Comparison of ENCODE assay signal across 10 mouse cellular contexts in the genomic region with DNA sequence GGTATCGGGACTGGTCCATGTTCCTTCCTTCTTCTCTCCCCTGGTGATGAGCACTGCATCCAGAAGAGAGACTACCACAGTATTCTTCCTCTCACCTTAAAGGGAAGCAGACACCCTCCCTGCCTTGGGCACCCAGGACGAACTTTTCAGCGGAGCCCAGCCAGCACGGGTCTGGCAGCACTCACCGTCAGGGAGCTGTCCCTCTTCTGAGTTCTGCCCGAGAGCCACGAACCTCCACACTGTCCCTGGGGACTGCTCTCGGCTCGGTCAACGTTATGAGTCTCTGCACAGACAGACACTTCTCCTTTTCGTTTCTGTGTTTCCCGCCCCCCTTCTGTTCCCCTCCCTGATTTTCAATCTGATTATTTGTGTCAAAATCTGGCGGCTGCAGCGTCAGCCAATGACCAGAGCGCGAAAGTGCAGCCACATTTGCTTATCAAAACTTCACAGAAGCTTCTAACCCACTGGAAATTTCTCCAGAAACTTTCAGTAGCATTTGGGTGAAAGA. TPM values are rescaled to one million over a fixed set of nuclear protein-coding genes. Genes with fewer than 3 reads are reported as not detected.
DNase-seq lines count a peak whose midpoint lies in the region; ATAC-seq lines count a peak whose summit lies in the region.
"Had no signal": no experiment of that assay in that cellular context is flagged by ENCODE, and none has a peak within 500 bp of the region (broad histone marks: within the 10 kb centered on the region; RNA-seq: fewer than 3 reads in every experiment).

A gene (minus strand): TSS at position 319 of the 508 bp plus-strand sequence.

- H3K4me1 ChIP-seq in hindbrain, embryonic 15.5 days (replicated peaks), result no peaks in the 10 kb centered on the region
- H3K4me1 ChIP-seq in hindbrain, embryonic 11.5 days (replicated peaks; ENCODE audit: control insufficient read depth, insufficient read depth, low read length), result 0 out of 2 replicates have a peak, but pooled peaks cover 2% of the 10 kb centered on the region
- no peaks in the 10 kb centered on the region for H3K4me1 ChIP-seq in limb, embryonic 11.5 days (ENCODE audit: control insufficient read depth, insufficient read depth, low read length)

- H3K36me3 ChIP-seq in hindbrain, embryonic 15.5 days, result no peaks in the 10 kb centered on the region
- H3K36me3 ChIP-seq in hindbrain, embryonic 11.5 days (ENCODE audit: control insufficient read depth, insufficient read depth, low read length), result no peaks in the 10 kb centered on the region
- no peaks in the 10 kb centered on the region for H3K36me3 ChIP-seq in limb, embryonic 11.5 days (ENCODE audit: control insufficient read depth, insufficient read depth, low read length)

- no peaks in the 10 kb centered on the region for H3K9me3 ChIP-seq in hindbrain, embryonic 15.5 days
- no peaks in the 10 kb centered on the region for H3K9me3 ChIP-seq in hindbrain, embryonic 11.5 days (ENCODE audit: control insufficient read depth, low read length)
- H3K9me3 ChIP-seq in limb, embryonic 11.5 days (ENCODE audit: control insufficient read depth, low read length), result no peaks in the 10 kb centered on the region

- ATAC-seq in hindbrain, embryonic 15.5 days (ENCODE audit: low FRiP score, low read depth), result no peak
- ATAC-seq in hindbrain, embryonic 11.5 days (ENCODE audit: low FRiP score), result no peak
- ATAC-seq in limb, embryonic 11.5 days (ENCODE audit: insufficient number of reproducible peaks, low FRiP score, low TSS enrichment, low read depth), result no peak
- ATAC-seq: Patski had no signal

- DNase-seq in hindbrain, embryonic 11.5 days (ENCODE audit: low spot score), result no peak
- DNase-seq in c-Kit-positive CD71-positive TER-119-negative erythroid progenitor cells, embryonic 14.5 days (ENCODE audit: low read depth), result peak; percentile 75
- DNase-seq in limb, embryonic 11.5 days (ENCODE audit: low spot score), result peak; percentile 36
- peak; percentile 9 to 73 for DNase-seq in natural killer cell, adult 2 months (ENCODE audit: low spot score in 2 of 2)
- DNase-seq in gastrocnemius, adult 8-10 months (ENCODE audit: low spot score in 2 of 2), result no peak
- no peak for DNase-seq in cerebellum, adult 9-11 months
- DNase-seq in kidney, adult 18-20 months, result no peak

- no peak within 1 kb of the TSS for H3K4me3 ChIP-seq in hindbrain, embryonic 15.5 days
- no peak within 1 kb of the TSS for H3K4me3 ChIP-seq in hindbrain, embryonic 11.5 days (ENCODE audit: low read depth, low read length)
- H3K4me3 ChIP-seq in limb, embryonic 11.5 days (ENCODE audit: low read depth, low read length), result no peak within 1 kb of the TSS

- no peak within 1 kb of the TSS; the same call in 1 of the 2 replicates for H3K9ac ChIP-seq in hindbrain, embryonic 15.5 days
- H3K9ac ChIP-seq in hindbrain, embryonic 11.5 days (ENCODE audit: low read depth, low read length), result no peak within 1 kb of the TSS
- H3K9ac ChIP-seq in limb, embryonic 11.5 days (ENCODE audit: low read length), result no peak within 1 kb of the TSS

- H3K4me2 ChIP-seq in hindbrain, embryonic 15.5 days, result peak within 1 kb of the TSS; percentile 1; the same call in 1 of the 2 replicates
- H3K4me2 ChIP-seq in hindbrain, embryonic 11.5 days (replicated peaks; ENCODE audit: low read depth, low read length), result no peak within 1 kb of the TSS
- H3K4me2 ChIP-seq in limb, embryonic 11.5 days (ENCODE audit: low read depth, severe bottlenecking), result no peak within 1 kb of the TSS

- 5% methylated on average over 16 of the region's 16 CpGs for WGBS in hindbrain, embryonic 15.5 days
- 6% methylated on average over 16 of the region's 16 CpGs for WGBS in hindbrain, embryonic 11.5 days
- WGBS in limb, embryonic 11.5 days, result 7% methylated on average over 16 of the region's 16 CpGs

- peaks cover 19% of the 10 kb centered on the region; the same call in 1 of the 2 replicates for H3K27me3 ChIP-seq in hindbrain, embryonic 15.5 days
- peaks cover 18% of the 10 kb centered on the region for H3K27me3 ChIP-seq in hindbrain, embryonic 11.5 days (ENCODE audit: control insufficient read depth, insufficient read depth, low read length)
- peaks cover 20% of the 10 kb centered on the region for H3K27me3 ChIP-seq in limb, embryonic 11.5 days (ENCODE audit: control insufficient read depth, insufficient read depth, low read length)

- H3K27ac ChIP-seq in hindbrain, embryonic 15.5 days (replicated peaks), result no peak within 1 kb of the TSS
- no peak within 1 kb of the TSS for H3K27ac ChIP-seq in hindbrain, embryonic 11.5 days (ENCODE audit: low read depth, low read length)
- no peak within 1 kb of the TSS for H3K27ac ChIP-seq in limb, embryonic 11.5 days (replicated peaks; ENCODE audit: low read depth, low read length)

RNA-seq across cellular contexts. Expression of the gene that starts here (rescaled TPM):
- polyA plus RNA-seq in hindbrain, embryonic 15.5 days (2015; fragmentation: Nextera tagmentation; extraction: Ambion mirVana), result 0.33 and 0.36 TPM in 2 replicates
- polyA plus RNA-seq in hindbrain, embryonic 11.5 days (2014; fragmentation: Nextera tagmentation; extraction: Ambion mirVana), result 2.6 and 3.1 TPM in 2 replicates
- polyA plus RNA-seq in limb, embryonic 11.5 days (2014; fragmentation: Nextera tagmentation; extraction: Ambion mirVana), result 0.77 and 2.2 TPM in 2 replicates
- total RNA-seq in gastrocnemius, adult 8-10 months (2022), result not detected
- total RNA-seq: layer of hippocampus, adult 8-10 months had no signal
- polyA plus RNA-seq: Patski had no signal

Comparison
In these comparisons a context has a peak if more than half of its experiments do, and no peak if none do; other contexts are left out.
1. DNase-seq: peak in c-Kit-positive CD71-positive TER-119-negative erythroid progenitor cells, embryonic 14.5 days (single experiment), limb, embryonic 11.5 days (single experiment) and natural killer cell, adult 2 months (2 of 2); none in hindbrain, embryonic 11.5 days (single experiment), gastrocnemius, adult 8-10 months (0 of 2), cerebellum, adult 9-11 months (single experiment) and kidney, adult 18-20 months (single experiment).